Mouse (Mus musculus): ENCODE measurements around the gene Lurap1l. TPM values are rescaled to one million over a fixed set of nuclear protein-coding genes. Genes with fewer than 3 reads are reported as not detected.

Lurap1l gene
- polyA plus RNA-seq (2012; rRNA removed): 9.0 and 9.9 TPM in 2 replicates

GRCm38 (mm10) chr4:80910481-80910870, at the start of gene Lurap1l:
Gene Lurap1l (plus strand): TSS chr4:80910646.

Other genes with a start within 250 kb of the Lurap1l start
- gene Tyrp1, start 76.5 kb upstream of the Lurap1l start, polyA plus RNA-seq (2012; rRNA removed): not detected in 2 replicates